Mouse (Mus musculus) forebrain, embryonic 14.5 days (tissue): ENCODE results near the gene Ttll10. TPM values are rescaled to one million over a fixed set of nuclear protein-coding genes. Genes with fewer than 3 reads are reported as not detected.

Experiments used
- ATAC-seq: fragments of 200-750 bp; cut with Nextera tagmentation; 2 replicates; pipeline ENCODE4 v1.8.0; 2017; ENCODE audit warnings: mild to moderate bottlenecking, moderate library complexity
- DNase-seq: peaks from one replicate; pipeline ENCODE4 v3.0.0-alpha.2; 2015; ENCODE audit warnings: low spot score
- H3K27ac ChIP-seq: fragments of 300-500 bp; sonication (generic); 2 replicates; pipeline ENCODE4 v1.5.1; 2014; ENCODE audit warnings: low read depth, mild to moderate bottlenecking, control low read depth, low read length, moderate library complexity
- H3K27me3 ChIP-seq: fragments of 300-500 bp; sonication (generic); replicated peaks from 2 replicates; pipeline ENCODE4 v1.6.1; 2014; ENCODE audit warnings: low read length, control low read depth, mixed read lengths; ENCODE audit not compliant: control insufficient read depth, insufficient read depth
- H3K36me3 ChIP-seq: fragments of 300-500 bp; sonication (generic); 2 replicates; pipeline ENCODE4 v1.6.1; 2014; ENCODE audit warnings: low read length, control low read depth; ENCODE audit not compliant: control insufficient read depth, insufficient read depth
- H3K4me1 ChIP-seq: fragments of 300-500 bp; sonication (generic); 2 replicates; pipeline ENCODE4 v1.6.1; 2014; ENCODE audit warnings: antibody characterized with exemption, low read length, control low read depth; ENCODE audit not compliant: control insufficient read depth, insufficient read depth
- H3K4me2 ChIP-seq: fragments of 300-500 bp; sonication (generic); 2 replicates; pipeline ENCODE4 v1.6.1; 2014; ENCODE audit warnings: mild to moderate bottlenecking, control low read depth, low read length
- H3K4me3 ChIP-seq: fragments of 300-500 bp; sonication (generic); 2 replicates; pipeline ENCODE4 v1.5.1; 2014; ENCODE audit warnings: low read depth, low read length, control low read depth
- H3K9ac ChIP-seq: fragments of 300-500 bp; sonication (generic); 2 replicates; pipeline ENCODE4 v1.6.1; 2014; ENCODE audit warnings: mild to moderate bottlenecking, low read length, control low read depth, moderate library complexity
- H3K9me3 ChIP-seq: fragments of 300-500 bp; sonication (generic); replicated peaks from 2 replicates; pipeline ENCODE4 v1.6.1; 2016; ENCODE audit warnings: low read length, control low read depth, mixed read lengths; ENCODE audit not compliant: control insufficient read depth
- WGBS: fragments of 180-500 bp; shearing (Covaris S2); extraction: QIAGEN DNeasy Blood & Tissue Kit; methylation state at CpG from one replicate; pipeline ENCODE4 v1.1.7; 2014; 5-methylcytosine and 5-hydroxymethylcytosine counted together
- polyA plus RNA-seq: library from polyadenylated mRNA; unstranded; fragments of >200 nt; fragmentation: Nextera tagmentation; extraction: Ambion mirVana; gene quantifications from 2 replicates; pipeline ENCODE4 v1.2.1, GENCODE M21; 2014

Ttll10 gene
- not detected in 2 replicates for polyA plus RNA-seq

- Histone ChIP-seq H3K4me2 (no peak within 1 kb of the TSS), H3K27me3 (no peaks in the 10 kb centered on the region), H3K4me1 (0 out of 2 replicates have a peak, but pooled peaks cover 4% of the 10 kb centered on the region), H3K9me3 (no peaks in the 10 kb centered on the region), H3K36me3 (no peaks in the 10 kb centered on the region), H3K9ac (no peak within 1 kb of the TSS), H3K27ac (no peak within 1 kb of the TSS), H3K4me3 (no peak within 1 kb of the TSS)
- WGBS, result 53% methylated on average over 5 of the region's 5 CpGs
- ATAC-seq, result no peak
- no peak for DNase-seq
Observed at GRCm38 (mm10) chr4:156059261-156059660, at the start of gene Ttll10. Gene Ttll10, minus strand, starts transcription at chr4:156059414.

GRCm38 (mm10) chr4:156103342-156103741 is 44.1 kb upstream of the Ttll10 start:
- H3K27ac ChIP-seq, result no peak overlapping the region
- H3K27me3 ChIP-seq, result no peaks in the 10 kb centered on the region
- no peak overlapping the region for H3K4me3 ChIP-seq
- ATAC-seq, result no peak
- no peak overlapping the region for H3K4me2 ChIP-seq
- no peaks in the 10 kb centered on the region for H3K4me1 ChIP-seq
- no peak overlapping the region for H3K9ac ChIP-seq
- H3K36me3 ChIP-seq, result no peaks in the 10 kb centered on the region
- no peaks in the 10 kb centered on the region for H3K9me3 ChIP-seq
- no peak for DNase-seq
- 92% methylated on average over 4 of the region's 4 CpGs for WGBS

- Histone ChIP-seq H3K9ac (no peak overlapping the region), H3K27me3 (no peaks in the 10 kb centered on the region), H3K36me3 (no peaks in the 10 kb centered on the region), H3K27ac (no peak overlapping the region), H3K4me1 (no peaks in the 10 kb centered on the region), H3K4me2 (no peak overlapping the region), H3K4me3 (no peak overlapping the region), H3K9me3 (no peaks in the 10 kb centered on the region)
- 45% methylated on average over 3 of the region's 3 CpGs for WGBS
- DNase-seq (no peak), ATAC-seq (no peak)
Observed at GRCm38 (mm10) chr4:156101481-156101903, 42.3 kb upstream of the Ttll10 start.

GRCm38 (mm10) chr4:156100501-156100900 is 41.3 kb upstream of the Ttll10 start:
- Histone ChIP-seq H3K27ac (no peak overlapping the region), H3K9me3 (no peaks in the 10 kb centered on the region), H3K36me3 (no peaks in the 10 kb centered on the region), H3K4me3 (no peak overlapping the region), H3K4me1 (no peaks in the 10 kb centered on the region), H3K4me2 (no peak overlapping the region), H3K27me3 (no peaks in the 10 kb centered on the region), H3K9ac (no peak overlapping the region)
- WGBS, result 89% methylated on average over 5 of the region's 5 CpGs
- ATAC-seq, result no peak
- no peak for DNase-seq

- Histone ChIP-seq H3K4me1 (no peaks in the 10 kb centered on the region), H3K4me3 (no peak overlapping the region), H3K36me3 (no peaks in the 10 kb centered on the region), H3K27ac (no peak overlapping the region), H3K27me3 (no peaks in the 10 kb centered on the region), H3K9me3 (no peaks in the 10 kb centered on the region), H3K9ac (no peak overlapping the region), H3K4me2 (no peak overlapping the region)
- no peak for DNase-seq
- no peak for ATAC-seq
- 73% methylated on average over 6 of the region's 6 CpGs for WGBS
Observed at GRCm38 (mm10) chr4:156099427-156099826, 40.2 kb upstream of the Ttll10 start.

GRCm38 (mm10) chr4:156097770-156098366 is 38.7 kb upstream of the Ttll10 start:
- no peaks in the 10 kb centered on the region for H3K9me3 ChIP-seq

GRCm38 (mm10) chr4:156096191-156096590 is 37.0 kb upstream of the Ttll10 start:
- 98% methylated on average over 1 of the region's 1 CpGs for WGBS
- no peak for DNase-seq
- no peaks in the 10 kb centered on the region for H3K9me3 ChIP-seq
- no peak overlapping the region for H3K9ac ChIP-seq
- H3K4me3 ChIP-seq, result no peak overlapping the region
- H3K27me3 ChIP-seq, result no peaks in the 10 kb centered on the region
- H3K4me2 ChIP-seq, result no peak overlapping the region
- no peaks in the 10 kb centered on the region for H3K36me3 ChIP-seq
- no peaks in the 10 kb centered on the region for H3K4me1 ChIP-seq
- no peak for ATAC-seq
- no peak overlapping the region for H3K27ac ChIP-seq

More at GRCm38 (mm10) chr4:156097770-156098366, 38.7 kb upstream of the Ttll10 start:
- WGBS, result 48% methylated on average over 9 of the region's 9 CpGs
- ATAC-seq, result no peak
- Histone ChIP-seq H3K4me2 (no peak overlapping the region), H3K27ac (no peak overlapping the region), H3K4me3 (no peak overlapping the region), H3K36me3 (no peaks in the 10 kb centered on the region), H3K27me3 (no peaks in the 10 kb centered on the region), H3K4me1 (no peaks in the 10 kb centered on the region), H3K9ac (no peak overlapping the region)
- no peak for DNase-seq

GRCm38 (mm10) chr4:156093758-156094157 is 34.5 kb upstream of the Ttll10 start:
- Histone ChIP-seq H3K36me3 (no peaks in the 10 kb centered on the region), H3K9me3 (no peaks in the 10 kb centered on the region), H3K4me3 (no peak overlapping the region), H3K4me1 (no peaks in the 10 kb centered on the region), H3K27ac (no peak overlapping the region), H3K27me3 (no peaks in the 10 kb centered on the region), H3K9ac (no peak overlapping the region), H3K4me2 (no peak overlapping the region)
- WGBS, result 90% methylated on average over 5 of the region's 5 CpGs
- ATAC-seq, result no peak
- DNase-seq, result no peak

- ATAC-seq (no peak), DNase-seq (no peak)
- H3K36me3 ChIP-seq, result no peaks in the 10 kb centered on the region
- H3K4me2 ChIP-seq, result no peak overlapping the region
- no peaks in the 10 kb centered on the region for H3K27me3 ChIP-seq
- H3K4me3 ChIP-seq, result no peak overlapping the region
- H3K9me3 ChIP-seq, result no peaks in the 10 kb centered on the region
- H3K4me1 ChIP-seq, result no peaks in the 10 kb centered on the region
- 80% methylated on average over 1 of the region's 1 CpGs for WGBS
- H3K9ac ChIP-seq, result no peak overlapping the region
- H3K27ac ChIP-seq, result no peak overlapping the region
Observed at GRCm38 (mm10) chr4:156092765-156093164, 33.6 kb upstream of the Ttll10 start.
